Mouse (Mus musculus) thymus, adult 18-20 months (tissue): ENCODE data around the gene Mxd3.
A peak's percentile ranks its signal among the peaks of the same experiment; 100 is the strongest.

Experiments used
- DNase-seq, 2 experiments: peaks; one replicate each; pipeline ENCODE4 v3.0.0; 2022; ENCODE audit warnings: mixed read lengths in 2 of 2

The Mxd3 gene

DNA sequence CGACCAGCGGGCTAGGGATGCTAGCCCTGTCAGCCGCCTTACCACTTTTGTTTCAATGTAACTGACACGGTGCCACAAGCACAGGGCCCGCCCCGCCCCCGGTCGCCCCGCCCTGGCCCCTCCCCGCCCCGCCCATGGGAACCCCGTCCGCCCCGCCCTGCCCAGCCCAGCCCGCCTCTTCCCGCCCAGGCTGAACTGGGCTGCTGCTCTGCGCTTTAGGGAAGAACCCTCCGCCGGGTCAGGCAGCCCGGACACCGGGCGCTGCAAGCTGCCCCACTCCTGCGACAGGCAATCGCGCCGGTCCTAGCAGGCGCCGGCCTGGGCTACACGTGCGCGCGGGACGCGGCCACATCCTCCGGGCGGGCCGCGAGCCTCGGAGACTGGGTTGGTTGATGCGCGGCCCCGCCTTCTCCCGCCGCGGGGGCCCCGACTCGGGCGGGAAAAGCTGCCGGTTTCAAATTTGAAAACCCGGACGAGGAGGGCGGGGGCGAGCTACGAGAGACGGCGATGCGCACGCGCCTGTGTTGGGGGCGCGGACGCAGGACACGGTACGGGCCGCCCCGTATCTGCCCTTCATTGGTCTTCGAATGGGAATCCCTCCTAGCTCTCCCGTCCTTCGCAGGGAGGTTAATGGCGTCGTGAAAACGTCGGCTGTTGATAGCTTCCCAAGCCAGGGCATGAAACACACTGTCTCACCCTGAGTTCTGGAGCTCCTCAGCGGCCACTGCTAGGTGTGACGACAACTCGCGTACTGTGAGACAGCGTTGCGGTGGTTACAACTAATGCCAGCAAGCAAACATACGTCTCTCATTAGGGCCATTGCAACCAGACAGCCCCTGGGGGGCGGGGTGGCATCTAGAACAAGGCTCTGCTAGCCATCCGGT is at the start of gene Mxd3:
Mxd3 (minus strand) TSS at position 141 of the 884 bp plus-strand sequence.
- peak; percentile 74 to 82 for DNase-seq

DNA sequence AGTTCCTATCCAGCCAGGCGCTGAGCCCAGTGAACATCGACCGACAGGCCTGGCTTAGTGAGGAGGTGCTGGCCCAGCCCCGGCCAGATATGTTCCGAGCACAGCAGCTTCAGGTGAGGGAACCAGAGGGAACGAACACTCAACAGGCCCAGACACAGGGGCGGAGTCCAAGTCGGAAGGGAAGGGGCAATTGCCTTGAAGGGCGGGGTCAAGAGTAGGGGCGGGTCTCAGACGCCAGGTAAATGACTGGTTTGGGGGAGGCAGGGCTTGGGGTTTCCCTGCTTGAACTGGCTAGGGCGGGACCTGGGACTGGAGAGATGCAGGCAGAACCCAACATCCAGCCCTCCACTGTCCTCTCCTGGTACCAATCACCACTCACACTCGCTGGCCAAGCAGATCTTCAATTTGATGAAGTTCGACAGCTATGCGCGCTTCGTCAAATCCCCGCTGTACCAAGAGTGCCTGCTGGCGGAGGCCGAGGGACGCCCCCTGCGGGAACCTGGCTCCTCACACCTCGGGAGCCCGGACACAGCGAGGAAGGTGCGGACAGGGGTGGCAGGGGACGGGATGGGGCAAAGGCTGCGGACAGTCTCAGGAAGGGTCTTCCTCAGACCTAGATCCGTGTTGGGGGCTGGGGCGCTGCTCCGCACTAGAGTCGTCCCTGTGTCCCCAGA is 49.4 kb upstream of the Mxd3 start:
- no peak for DNase-seq

DNA sequence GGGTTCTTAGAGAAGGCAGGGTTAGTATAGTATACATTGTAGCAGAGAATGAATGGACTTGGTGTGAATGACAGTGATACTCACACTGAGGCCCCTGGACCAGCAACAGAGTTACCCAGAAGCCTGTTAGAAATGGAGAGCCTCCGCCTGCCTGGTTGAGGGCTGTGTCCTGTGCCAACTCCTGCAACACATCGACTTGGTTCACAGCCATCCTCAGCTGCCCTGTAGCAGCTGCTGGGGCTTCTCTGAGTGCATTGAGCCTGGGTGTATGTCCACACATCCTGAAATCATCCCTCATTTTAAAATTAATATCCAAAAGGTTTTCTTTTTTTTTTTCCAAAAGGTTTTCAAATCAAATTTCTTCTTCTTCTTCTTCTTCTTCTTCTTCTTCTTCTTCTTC is 46.3 kb upstream of the Mxd3 start:
- DNase-seq: no peak

DNA sequence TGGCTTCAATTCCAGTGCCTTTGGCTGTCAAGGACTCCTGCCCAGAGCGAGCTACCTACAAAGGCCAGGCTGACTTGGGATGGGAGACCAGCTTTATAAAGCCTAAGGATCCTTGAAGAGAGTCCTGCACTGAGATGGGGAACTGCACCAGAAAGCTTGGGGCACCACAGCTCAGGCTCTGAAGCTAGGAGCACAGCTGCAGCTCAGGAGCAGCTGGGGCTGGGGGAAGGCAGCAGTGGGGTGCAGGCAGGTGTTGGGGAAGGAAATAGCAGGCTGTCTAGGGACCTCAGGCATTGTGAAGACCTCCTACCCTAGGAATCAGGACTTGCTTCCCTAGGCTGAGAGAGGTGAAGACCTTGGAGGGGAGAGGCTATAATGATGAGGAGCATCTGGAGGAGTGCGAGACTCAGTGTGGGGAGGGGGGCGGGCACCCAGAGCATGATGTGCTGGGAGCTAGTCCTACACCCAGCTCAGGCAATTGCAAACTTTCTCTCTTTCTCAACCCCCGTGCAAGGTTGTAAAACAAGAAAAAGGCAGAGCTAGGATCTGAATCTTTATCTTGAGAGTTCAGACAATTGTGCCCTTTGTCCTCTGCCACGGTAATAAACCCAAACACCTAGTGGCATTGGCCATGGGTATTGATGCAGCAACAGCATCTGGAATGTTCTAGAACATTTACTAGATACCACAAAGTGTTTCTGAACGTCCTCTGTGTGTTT is 44.7 kb upstream of the Mxd3 start:
- peak; percentile 70 to 73 for DNase-seq

DNA sequence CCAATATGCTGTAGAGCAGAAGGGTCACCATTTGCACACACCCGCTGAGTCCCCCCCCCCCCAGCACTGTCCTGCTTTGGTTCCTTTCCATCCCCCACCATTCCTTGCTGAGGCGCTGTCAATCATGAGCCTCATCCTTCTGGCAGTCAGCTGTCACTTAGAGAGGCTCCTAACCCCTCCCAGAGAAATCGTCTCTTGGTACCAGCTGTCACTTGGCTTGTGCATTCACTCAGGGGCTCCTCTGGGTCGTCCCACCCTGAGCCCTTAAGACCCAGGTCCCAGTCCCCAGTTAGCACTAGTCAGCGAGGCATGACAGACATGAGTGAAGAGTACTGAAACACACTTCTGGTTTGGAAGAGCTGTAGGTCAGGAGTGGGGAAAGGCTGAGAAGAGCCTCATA is 42.1 kb upstream of the Mxd3 start:
- DNase-seq: no peak

DNA sequence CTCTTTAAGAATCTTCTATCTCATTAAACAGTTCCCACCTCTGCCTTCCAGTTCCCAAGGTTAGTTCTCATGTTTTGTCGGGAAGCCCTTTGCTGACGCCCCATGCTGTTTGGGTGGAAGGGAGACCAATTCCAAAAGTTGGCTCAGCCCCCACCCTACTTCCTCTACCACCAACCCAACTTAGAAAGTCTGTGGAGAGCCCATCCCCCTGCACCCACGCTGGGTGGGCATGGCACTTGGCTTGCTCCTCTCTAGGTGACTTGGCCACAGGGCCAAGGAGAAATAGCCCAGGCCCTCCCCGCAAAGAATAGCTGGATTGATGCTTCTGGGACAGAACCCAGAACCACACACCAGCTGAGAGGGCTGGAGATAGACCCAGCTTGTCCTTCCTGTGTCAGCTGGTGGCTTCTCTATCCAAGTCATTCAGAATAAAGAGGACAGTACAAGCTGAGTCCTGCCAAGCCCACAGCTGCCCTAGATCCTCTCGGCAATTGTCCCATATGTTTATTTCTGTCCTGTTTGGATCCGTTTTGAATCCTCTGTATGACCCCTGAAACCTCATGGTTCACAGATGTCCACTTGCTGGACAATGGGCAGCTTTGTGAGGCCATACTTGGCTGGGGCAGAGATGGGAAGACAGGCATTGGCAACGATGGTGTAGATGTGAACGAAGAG is 41.5 kb upstream of the Mxd3 start:
- no peak for DNase-seq

DNA sequence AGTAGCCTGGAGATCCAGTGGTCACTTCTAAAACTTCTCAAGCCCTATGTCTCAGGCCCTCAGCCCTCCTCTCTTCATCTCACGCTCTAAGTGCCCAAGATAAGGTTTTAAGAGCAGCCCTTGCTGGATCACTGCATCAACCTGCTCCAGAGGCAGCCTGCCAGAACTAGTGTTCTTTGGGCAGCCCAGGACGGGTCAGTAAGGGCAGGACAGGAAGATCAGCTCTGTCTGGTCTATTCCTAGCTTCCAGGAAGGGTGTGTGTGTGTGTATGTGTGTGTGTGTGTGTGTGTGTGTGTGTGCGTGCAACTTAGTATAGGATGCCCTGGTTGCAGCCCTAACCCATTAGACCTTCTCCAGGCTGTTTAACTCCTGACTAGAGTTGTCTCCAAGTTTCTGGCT is 40.6 kb upstream of the Mxd3 start:
- DNase-seq: no peak

DNA sequence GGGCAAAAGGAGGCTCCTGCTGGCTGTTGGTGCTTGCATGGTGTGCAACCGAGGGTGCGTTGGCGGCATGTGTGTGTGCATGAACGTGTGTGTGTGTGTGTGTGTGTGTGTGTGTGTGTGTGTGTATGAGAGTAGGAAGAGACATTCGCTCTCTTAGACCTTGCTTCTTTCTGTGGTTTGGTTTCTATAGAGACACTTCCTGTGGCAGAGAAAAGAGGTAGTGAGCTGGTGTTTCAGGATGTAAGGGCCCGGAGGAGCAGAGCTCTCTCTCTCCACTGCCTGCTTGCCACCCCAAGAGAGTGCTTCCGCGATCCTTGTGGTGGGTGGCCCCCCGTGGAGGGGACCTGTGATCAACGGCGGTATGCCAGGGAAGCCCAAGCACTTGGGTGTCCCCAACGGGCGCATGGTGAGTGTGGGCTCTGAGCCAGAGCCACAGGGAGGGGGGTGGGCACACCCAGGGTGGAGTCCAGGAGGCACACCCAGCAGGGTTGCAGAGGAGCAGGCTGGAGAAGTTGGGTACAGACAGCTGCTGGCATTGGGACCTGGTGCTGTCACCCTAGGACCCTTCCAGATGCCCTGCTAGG is 40.0 kb upstream of the Mxd3 start, which contains the start of gene Rgs14:
Rgs14 (plus strand) TSS at position 202 of the 584 bp plus-strand sequence.
- DNase-seq: peak; percentile 81 to 88

DNA sequence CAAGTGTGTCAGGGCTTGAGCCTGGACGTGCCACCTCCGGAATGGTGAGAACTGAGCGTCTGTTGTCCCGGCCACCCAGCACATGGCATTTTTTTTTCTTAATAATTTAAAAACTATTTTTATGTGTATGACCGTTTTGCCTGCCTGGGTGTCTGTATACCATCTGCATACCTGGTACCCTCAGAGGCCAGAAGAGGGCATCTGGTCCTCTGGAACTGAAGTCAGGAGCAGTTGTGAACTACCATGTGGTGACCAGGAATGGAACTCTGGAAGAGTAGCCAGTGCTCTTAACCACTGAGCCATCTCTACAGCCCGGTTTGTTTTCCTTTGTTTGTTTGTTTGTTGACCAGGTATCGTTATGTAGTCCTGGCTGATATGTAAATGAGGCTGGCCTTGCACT is 38.8 kb upstream of the Mxd3 start:
- DNase-seq: peak in 1 of 2 experiments; percentile 42

DNA sequence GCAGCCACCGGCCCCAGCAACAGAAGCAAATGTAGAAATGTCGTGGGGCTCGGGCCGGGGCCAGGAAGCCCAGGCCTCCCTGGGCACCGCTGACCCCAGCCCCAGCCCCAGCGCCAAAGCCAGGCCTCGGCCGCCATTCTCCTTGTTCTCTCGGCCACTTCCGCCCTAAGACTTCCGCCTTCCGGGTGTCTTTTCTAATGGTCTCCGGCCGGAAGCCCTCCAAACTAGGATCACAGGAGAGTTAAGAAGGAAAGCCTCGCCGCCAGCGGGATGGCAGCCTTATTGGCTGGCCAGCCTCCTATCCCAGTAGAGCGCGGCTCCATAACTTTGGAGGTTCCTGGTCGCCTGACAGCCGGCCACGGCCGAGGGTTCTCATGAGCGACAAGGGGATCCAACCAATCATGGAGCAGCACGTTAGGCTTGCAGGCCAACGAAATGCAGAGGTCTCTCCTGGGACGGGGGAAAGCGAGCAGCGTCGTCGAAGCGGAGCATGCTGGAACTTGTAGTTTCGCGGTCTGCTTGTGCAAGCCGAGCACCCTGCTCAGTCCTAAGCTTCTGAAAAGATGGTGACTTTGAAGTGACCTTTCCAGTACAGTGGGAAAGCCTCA is 32.9 kb upstream of the Mxd3 start, which contains the start of gene Lman2:
Lman2 (minus strand) TSS at position 331 of the 608 bp plus-strand sequence.
- peak; percentile 89 to 92 for DNase-seq

DNA sequence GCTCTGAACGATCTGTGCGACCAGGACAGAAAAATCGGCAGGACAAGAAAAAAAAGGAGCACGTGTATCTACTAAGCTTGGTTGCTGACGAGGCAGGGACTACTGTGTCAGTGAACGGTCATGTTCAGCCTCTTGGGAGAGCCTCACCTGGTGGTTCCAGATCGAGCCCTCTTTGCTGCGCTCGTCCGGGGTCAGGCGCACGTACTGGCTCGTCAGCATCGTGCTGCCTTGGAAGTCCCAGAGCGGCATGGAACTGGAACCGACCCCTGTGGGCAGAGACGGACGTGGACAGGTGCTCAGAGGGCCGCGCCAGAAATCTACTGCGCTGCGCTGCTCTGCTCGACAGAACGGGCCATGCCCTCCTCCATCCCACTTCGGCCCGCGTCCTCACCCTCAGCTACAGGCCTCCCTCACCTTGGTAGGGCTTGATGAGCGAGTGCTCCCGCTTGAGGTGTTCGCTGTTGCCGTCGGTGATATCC is 32.4 kb upstream of the Mxd3 start:
- peak in 1 of 2 experiments; percentile 35 for DNase-seq

DNA sequence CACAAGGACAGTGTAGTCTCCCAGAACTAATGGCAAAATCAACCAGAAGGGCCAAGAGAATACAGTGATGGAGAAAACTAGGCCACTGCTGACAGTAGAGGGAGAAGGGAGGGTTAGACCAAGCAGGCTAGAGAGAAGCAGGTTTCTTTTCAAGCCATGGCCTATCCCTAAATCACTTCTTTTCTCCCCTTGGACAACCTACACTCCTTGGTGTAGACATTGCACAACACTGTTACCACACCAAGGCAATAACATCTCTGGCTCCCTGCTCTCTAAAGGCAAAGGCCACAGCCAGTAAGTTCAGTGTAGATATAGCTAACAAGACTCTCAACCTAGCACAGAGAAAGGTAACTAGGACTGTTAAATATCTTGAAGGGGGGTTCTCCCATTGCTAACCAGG is 31.5 kb upstream of the Mxd3 start:
- no peak for DNase-seq

DNA sequence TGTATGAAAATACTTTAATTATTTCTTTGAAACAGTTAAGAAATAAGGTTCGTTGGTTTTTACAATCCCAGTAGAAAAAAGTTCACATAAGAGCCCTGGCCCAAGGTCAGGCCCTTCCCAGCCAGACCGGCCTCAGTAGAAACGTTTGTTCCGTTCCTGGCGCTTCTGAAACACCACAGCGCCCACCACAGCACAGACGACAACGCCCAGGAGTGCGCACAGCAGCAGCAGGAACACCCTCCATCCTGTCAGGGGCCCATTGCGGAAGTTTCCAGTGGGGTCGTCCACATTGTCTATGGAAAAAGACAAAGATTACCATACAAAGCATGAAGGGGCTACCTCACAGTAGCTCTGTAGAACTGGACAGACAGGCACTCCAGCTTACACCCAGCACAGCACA is 17.1 kb upstream of the Mxd3 start:
- DNase-seq: no peak

DNA sequence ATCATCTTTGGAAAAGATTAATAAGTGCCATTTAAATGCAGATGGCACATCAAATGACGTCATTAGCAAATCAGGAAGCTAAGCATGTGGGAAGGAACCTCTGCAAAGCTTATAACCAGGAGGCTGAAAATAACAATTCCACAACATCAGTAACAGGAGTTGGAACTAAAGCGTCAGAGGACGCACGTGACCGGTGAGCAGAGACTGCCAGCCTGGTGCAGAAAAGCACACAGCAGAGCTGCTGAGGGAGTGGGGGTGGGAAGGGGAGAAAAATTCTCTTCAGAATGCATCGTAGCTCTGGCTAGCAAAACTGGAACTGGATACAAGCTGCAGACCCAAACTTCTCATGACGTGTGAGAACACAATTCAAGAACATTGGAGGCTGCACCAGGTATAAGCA is 14.7 kb upstream of the Mxd3 start:
- no peak for DNase-seq

DNA sequence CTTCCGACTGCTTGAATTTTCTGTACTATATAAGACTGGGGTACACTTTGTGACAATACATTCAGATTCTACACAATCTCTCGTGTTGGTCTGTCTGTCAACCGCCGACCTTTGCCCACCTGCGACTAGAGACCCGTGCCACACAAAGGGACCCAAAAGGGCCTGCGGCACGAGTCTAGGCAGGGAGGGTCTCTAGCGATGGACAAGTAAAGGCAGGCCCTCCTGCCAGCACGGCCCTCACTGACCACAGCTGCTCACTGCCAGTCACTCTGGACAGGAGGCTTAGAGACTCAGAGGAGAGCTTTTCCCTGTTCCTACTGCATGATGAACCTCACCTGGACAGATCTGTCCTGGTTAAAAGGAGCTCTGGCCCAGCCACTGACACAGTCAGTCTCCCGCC is 12.8 kb upstream of the Mxd3 start:
- no peak for DNase-seq

DNA sequence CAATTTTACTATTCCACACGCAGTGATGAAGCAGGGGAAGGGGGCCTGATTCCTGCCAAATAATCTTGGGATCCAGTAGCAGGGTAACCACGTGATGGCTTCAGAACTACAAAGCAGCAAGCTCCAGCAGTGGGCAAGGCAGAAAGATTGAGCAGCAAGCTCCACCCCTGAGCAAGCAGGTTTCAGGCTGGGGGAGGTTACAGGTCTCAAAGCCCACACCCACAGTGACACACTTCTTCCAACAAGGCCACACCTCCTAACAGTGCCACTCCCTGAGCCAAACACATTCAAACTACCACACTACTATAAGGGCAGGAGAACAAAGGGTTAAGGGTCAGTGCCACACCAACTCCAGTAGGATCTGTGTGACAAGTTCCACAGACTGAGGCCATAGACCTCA is 9.6 kb upstream of the Mxd3 start:
- DNase-seq: no peak

DNA sequence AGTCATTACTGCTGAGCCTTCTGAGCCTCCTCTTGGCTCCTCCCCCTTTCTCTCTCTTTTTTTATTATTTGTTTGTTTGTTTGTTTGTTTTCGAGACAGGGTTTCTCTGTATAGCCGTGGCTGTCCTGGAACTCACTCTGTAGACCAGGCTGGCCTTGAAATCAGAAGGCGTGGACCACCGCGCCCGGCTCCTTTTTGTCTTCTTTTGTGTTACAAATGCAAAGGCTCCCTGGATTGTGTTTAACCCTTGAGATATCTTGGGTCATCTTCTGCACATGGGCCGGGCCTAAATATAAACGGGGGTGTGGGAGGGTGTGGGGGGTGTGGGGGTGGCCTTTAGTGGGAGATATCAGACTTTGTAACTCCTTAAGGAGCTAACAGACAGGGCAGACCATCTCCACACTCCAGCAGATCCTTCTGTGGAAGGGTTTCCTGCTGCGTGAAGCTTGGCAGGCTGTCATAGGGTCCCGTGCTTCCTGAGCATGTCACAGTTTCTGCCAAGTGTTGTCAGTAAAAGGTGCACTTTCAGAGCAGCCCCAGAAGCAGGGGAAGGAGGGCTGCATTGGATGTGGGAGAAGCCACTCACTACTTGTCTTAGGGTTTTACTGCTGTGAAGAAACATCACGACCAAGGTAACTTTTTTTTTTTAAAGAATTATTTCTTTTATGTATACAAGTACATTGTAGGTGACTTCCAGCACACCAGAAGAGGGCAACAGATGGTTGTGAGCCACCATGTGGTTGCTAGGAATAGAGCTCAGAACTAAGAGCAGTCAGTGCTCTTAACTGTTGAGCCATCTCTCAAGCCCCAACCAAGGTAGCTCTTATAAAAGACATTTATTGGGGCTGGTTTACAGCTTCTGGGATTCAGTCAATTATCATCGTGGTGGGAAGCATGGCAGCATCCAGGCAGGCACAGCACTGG is 8.8 kb upstream of the Mxd3 start:
- DNase-seq: no peak

DNA sequence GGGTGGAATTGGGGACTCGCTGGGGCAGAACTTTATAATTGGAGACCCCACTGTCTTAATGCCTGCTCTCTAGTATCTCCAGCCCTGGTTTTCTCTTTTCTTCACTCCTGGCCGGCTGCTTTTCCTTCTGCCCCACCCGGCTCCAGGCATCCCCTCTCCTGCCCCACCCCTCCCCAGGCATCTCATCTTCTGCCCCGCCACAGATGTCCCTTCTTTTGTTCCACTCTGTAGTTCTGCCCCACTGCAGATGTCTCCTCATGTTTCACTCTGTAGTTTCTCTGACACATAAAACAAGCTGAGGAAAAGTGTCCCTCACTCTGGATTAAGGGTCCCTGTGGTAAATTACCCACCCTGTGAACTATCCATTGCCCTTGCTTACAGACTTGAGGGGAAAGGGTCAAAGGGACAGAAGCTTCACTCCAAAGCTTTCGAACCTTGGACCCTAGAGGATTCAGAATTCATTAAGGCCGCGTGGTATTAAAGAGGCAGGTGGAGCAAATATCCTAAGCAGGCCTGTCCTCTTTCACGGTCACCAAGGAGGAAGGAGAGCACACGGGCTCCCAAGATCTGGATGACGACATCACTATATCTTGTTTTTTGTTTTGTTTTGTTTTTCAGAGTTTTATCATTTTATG is 7.8 kb upstream of the Mxd3 start:
- DNase-seq: no peak

DNA sequence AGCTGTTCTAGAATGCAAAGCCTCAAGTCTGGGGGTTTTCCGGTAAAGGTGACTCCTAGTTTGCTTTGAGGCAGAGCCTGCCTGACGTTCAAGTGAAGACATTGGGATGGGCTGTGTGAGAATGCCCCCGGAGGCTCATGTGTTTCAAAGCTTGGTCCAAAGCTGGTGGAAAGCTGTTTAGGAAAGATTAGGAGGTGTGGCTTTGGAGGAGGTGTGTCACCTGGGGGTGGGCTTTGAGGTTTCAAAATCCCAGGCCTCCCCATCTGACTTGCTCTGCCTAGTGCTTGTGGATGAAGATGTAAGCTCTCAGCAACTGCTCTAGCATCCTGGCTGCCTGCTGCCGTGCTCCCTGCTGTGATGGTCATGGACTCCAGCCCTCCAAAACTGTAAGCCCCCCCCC is 6.1 kb upstream of the Mxd3 start:
- DNase-seq: no peak

DNA sequence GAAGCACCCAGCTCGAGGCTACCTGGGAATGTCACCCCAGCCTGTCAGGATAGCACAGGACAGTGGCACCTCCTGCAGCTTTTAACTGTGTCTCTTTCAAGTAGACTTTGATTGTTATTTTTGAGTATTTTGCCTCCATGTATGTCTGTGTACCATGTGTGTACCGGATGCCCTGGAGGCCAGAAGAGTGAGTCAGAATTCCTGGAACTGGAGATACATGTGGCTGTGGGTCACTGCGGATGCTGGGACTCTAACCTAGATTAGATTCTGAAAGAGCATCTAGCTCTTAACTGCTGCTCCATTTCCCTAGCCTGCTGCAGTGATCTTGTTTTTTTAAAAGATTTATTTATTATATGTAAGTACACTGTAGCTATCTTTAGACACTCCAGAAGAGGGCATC is 2.7 kb upstream of the Mxd3 start:
- DNase-seq: no peak
